Mouse (Mus musculus) adrenal gland, adult 8-10 months (tissue): ENCODE results near the gene Nip7. TPM values are rescaled to one million over a fixed set of nuclear protein-coding genes. Genes with fewer than 3 reads are reported as not detected.
"Not testable (repeated sequence)": the region's sequence is repeated elsewhere in the genome, so short reads cannot be mapped to it uniquely, and the experiment has no call there.

ENCODE experiments used
- DNase-seq: peaks from one replicate; pipeline ENCODE4 v3.0.0; 2022
- microRNA-seq, 2 experiments: library from miRNA; unstranded; fragments of <30 nt; microRNA quantifications; one replicate each; pipeline ENCODE4 v1.2.0; 2022
- total RNA-seq, 4 experiments: library from RNA; stranded (reverse); gene quantifications; 2 replicates each; pipeline ENCODE4 v1.2.4; 2022

Gene Nip7
- total RNA-seq, 4 experiments from 2014 or later, result 46.5 to 53.0 (median 48.8) TPM

- no peak for DNase-seq
These were observed 9.1 kb downstream of the Nip7 start, which contains the start of gene Tmed6 for GRCm38 (mm10) chr8:107065511-107066496. Gene Tmed6 (minus strand): TSS chr8:107065644.

GRCm38 (mm10) chr8:107073706-107074105 is 17.0 kb downstream of the Nip7 start:
- no peak for DNase-seq

GRCm38 (mm10) chr8:107074128-107074527 is 17.5 kb downstream of the Nip7 start:
- DNase-seq, result no peak

GRCm38 (mm10) chr8:107076239-107076888 is 19.7 kb downstream of the Nip7 start:
- no peak for DNase-seq

- no peak for DNase-seq
These were observed 28.7 kb downstream of the Nip7 start for GRCm38 (mm10) chr8:107085358-107085757.

- DNase-seq, result no peak
These were observed 29.3 kb downstream of the Nip7 start for GRCm38 (mm10) chr8:107086018-107086417.

- no peak for DNase-seq
These were observed 31.9 kb downstream of the Nip7 start for GRCm38 (mm10) chr8:107088526-107089063.

GRCm38 (mm10) chr8:107090531-107090930 is 33.9 kb downstream of the Nip7 start:
- DNase-seq, result no peak

GRCm38 (mm10) chr8:107095717-107096365 is 39.2 kb downstream of the Nip7 start:
- DNase-seq, result no peak

- peak; percentile 94 for DNase-seq
These were observed 39.8 kb downstream of the Nip7 start, which contains the start of gene Terf2 for GRCm38 (mm10) chr8:107096366-107097036. Gene Terf2 (minus strand): TSS chr8:107096547.

GRCm38 (mm10) chr8:107100635-107101034 is 44.0 kb downstream of the Nip7 start:
- no peak for DNase-seq

- peak; percentile 60 for DNase-seq
These were observed 47.9 kb downstream of the Nip7 start for GRCm38 (mm10) chr8:107104547-107104946.

- DNase-seq, result not testable (repeated sequence)
These were observed 51.4 kb downstream of the Nip7 start for GRCm38 (mm10) chr8:107108089-107108488.

GRCm38 (mm10) chr8:107108978-107109720 is 52.5 kb downstream of the Nip7 start:
- no peak for DNase-seq

GRCm38 (mm10) chr8:107109816-107110435 is 53.2 kb downstream of the Nip7 start:
- no peak for DNase-seq

Small RNA genes within 50 kb of the gene (microRNA-seq; reads per million reads assigned to microRNA genes)
- gene Mir7075, result 0.67 to 0.88 reads per million in 2 experiments

Other genes starting within 250 kb of the Nip7 start
- gene Has3, start 186.6 kb upstream of the Nip7 start, total RNA-seq, result under 1 TPM; 0.14 to 0.62 (median 0.56) TPM
- 10 to 100 TPM; 38.8 to 43.1 (median 42.6) TPM for gene Utp4, start 163.2 kb upstream of the Nip7 start, total RNA-seq
- gene Sntb2, start 121.1 kb upstream of the Nip7 start, total RNA-seq, result 10 to 100 TPM; 36.2 to 42.9 (median 38.8) TPM
- gene Vps4a, start 25.7 kb upstream of the Nip7 start, total RNA-seq, result 100 to 1,000 TPM in 3 of 4 experiments, 10 to 100 TPM in 1; 98.3 to 108 (median 103) TPM
- gene Pdf, start 8.3 kb upstream of the Nip7 start, total RNA-seq, result 10 to 100 TPM; 64.2 to 73.1 (median 71.8) TPM
- gene Cog8, start 188 bp upstream of the Nip7 start, total RNA-seq, result 10 to 100 TPM; 41.1 to 46.6 (median 44.1) TPM
- gene Tmed6, start 8.8 kb downstream of the Nip7 start, total RNA-seq, result not detected
- gene Terf2, start 39.7 kb downstream of the Nip7 start, total RNA-seq, result 10 to 100 TPM; 20.6 to 38.9 (median 30.3) TPM
- 100 to 1,000 TPM; 398 to 743 (median 524) TPM for gene Cyb5b, start 93.8 kb downstream of the Nip7 start, total RNA-seq
- gene Nfat5, start 236.6 kb downstream of the Nip7 start, total RNA-seq, result 100 to 1,000 TPM; 130 to 228 (median 173) TPM